Mouse (Mus musculus): ENCODE data around the gene Pepd.

Pepd gene

DNA sequence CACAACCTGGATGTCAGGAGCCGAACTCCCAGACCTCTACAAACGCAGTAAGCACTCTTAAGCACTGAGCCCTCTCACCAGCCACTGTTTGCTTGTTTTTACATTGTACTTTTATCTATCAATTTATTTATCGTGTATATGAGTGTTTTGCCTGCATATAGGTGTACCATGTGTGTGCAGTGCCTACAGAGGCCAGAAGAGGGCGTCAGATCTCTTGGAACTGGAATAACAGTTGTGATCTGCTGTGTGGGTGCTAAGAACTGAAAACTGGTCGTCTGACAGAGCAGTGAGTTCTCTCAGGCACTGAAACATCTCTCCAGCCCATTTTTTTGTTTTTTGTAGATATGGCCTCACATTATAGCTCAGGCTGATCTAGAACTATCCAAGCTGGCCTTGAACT lies 147.3 kb downstream of the Pepd start:
- DNase-seq, result no peak

DNA sequence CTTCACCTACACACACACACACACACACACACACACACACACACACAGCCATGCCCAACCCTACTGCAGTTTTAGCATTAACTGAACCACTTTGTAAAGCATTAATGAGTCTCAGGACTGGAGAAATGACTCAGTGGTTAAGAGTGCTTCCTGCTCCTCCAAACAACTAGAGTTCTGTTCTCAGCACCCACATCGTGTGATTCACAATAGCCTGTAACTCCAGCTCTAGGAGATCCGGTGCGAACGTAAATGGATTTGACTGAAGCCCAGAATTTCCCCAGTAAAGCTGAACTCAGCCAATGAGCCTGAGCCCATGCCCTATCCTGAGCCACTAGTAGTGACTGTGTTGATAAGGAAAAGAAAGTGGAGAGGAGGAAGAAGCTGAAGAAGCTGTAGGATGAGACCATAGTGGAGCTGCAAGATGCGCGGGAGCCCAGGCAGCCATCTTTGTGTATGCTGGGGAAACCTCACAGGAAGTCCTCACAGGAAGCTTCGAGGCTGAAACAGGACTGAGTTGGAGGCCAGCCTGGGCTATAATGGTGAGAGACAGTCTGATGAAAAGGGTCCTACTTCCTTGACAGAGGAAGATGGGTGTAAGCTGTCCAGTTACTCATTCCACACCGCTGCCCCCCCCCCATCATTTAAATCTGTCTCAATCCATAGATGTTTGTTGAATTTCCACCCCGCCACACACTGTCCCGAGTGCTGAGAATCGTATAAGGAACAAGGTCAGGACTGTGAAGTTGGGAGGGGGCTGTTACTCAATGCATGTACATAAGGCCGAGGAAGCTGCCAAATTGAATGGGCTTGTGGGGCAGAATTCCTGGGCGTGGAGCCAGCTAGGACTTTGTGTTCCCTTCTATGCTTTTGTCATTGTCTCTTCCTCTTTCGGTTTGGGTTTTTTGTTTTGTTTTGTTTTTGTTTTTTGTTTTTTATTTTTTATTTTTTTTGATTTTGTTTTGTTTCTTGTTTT lies 152.4 kb downstream of the Pepd start:
- peak in 1 of 2 experiments; percentile 45 for DNase-seq

DNA sequence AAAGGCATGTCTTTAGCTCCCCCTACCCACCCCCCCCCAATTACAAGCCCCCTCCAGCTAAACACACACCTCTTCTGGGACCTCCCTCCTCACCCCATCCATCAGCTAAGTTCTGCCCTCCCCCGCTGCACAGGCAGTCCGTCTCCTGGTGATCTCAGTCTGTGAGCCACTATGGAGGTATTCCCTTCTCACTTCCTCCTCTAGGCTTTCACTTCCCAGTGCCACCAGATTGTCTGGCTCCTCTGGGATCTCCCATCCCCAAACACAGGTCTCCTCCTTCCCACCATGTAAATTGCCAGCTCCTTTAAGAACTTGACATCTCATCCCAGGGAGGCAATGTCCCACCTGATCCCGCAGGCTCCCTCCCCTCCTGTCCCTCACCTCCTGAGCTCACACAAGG lies 153.8 kb downstream of the Pepd start:
- DNase-seq, result no peak

DNA sequence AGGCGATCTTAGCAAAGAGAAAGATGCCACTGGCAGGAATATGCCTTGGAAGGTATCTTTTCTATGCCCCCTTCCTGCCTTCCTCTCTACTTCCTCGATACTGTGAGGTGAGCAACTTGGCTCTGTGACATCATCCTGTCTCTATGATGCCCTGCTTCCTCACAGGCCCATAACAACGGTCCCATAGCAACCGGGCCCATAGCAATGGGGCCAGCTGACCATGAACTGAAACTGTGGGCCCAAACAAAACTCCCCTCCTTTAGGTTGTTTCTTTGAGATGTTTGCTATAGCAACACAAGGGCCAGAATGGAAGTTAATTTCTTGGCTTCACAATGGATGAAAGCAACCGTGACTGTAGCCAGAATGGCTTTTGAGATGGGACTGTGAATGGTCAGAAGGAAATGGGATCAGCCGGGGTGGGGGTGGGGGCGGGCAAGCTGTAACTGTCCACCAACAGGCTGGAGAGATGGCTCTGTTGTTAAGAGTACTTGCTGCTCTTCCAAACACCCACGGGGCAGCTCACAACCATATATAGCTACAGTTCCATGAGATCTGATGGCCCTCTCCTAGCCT lies 154.5 kb downstream of the Pepd start:
- no peak for DNase-seq

DNA sequence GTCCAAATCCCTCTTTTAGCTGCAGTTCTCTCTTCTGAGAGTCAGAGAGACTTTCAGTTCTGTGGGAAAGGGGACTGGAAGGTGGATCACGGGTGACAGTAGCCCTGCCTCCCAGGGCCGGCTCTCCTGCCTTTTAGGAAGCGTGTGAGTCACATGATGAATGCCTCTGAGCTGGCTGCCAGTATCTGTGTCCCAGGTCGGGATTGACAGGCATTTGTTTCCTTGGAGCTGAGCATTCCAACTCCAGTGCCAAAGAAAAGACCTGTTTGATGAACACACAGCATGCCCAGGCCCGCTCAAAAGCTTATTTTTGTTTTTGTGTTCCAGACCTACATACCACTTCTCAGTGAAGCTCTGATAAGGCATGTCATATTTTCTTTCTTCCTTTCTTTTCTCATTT lies 164.5 kb downstream of the Pepd start:
- DNase-seq, result peak; percentile 28 to 32

DNA sequence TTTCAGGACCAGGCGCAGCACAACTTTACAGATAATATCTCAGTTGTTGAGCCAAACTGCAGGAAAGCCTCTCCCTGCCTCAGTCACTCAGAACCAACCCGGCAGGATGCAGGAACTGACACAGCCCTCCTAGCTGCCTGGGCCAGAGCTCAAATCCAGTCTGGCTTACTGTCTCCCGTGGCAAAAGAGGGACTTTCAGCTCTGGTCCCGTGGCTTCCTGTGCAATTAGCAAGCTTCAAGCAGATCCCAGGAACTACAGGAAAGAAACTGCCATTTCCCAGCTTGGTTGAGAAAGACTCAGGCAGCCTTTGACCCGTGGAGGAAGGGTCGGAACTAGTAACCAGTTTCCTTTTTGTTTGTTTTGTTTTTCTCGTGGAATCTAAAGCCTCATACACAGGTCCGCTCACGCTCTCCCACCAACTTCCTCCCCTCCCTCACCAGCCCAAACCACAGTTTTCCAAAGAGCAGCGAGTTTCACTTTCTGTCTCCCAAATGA lies 168.7 kb downstream of the Pepd start:
- peak; percentile 67 to 69 for DNase-seq

DNA sequence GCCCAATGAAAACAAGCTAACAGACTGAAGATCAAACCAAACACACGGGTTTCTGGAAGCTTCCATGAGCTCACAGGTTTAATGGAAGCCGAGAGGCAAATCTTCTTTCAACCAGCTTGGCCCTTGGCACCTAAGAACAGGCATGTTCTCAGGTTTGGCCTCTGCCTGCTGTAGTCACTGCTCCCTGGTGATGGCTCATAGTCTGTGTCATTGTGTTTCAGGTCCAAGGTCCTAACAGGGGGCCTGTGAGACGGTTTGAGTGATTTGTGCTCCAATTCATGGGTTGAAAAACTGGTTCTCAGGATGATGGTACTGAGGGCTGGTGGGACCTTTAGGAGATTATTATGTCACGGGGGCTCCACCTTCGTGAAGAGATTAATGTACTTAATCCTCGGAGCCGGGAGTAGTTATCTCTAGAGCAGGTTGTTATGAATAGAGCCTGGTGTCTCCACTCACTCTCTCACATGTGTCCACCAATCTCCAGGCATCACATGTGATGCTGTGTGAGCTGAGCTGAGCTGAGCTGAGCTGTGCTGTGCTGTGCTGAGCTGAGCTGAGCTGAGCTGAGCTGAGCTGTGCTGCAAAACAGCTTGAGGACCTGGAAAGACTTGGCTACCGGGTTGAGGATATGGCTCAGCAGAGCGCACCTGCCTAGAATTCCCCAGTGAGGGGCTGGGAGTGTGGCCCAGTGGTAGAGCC lies 169.4 kb downstream of the Pepd start:
- DNase-seq, result no peak

DNA sequence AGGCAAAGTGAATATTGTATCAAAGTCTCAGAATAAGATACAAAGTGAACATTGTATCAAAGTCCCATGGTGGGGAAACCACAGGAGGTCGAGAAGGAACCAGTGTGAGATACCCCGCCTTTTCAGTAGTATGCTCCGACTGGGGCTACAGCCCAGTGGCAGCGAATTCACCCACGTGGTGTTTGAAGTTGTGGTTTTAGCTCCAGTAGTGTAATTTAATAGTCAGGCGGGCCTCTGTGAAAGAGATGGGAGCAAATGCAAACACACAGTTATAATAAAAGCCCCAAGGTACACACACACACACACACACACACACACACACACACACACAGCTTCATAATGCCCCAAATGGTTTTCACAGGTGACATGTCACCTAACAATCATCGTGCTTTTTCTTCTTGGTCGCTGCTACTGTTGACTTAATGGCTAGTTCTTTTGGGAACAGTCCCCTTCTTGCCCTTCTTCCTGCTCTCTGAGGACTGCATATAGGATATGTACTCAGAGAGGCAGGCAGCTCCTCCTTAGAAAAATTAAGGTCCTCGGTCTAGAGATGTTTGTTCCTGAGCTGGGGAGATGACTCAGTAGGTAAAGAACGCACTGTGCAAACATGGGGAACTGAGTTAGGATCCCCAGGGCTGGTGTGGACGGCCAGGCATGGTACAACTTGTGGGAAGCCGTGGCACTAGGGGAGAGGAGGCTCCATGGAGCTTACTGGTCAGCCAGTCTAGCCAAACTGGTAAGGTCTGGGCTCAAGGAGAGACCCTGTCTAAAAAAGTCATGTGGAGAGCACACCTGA lies 172.6 kb downstream of the Pepd start:
- DNase-seq, result no peak

DNA sequence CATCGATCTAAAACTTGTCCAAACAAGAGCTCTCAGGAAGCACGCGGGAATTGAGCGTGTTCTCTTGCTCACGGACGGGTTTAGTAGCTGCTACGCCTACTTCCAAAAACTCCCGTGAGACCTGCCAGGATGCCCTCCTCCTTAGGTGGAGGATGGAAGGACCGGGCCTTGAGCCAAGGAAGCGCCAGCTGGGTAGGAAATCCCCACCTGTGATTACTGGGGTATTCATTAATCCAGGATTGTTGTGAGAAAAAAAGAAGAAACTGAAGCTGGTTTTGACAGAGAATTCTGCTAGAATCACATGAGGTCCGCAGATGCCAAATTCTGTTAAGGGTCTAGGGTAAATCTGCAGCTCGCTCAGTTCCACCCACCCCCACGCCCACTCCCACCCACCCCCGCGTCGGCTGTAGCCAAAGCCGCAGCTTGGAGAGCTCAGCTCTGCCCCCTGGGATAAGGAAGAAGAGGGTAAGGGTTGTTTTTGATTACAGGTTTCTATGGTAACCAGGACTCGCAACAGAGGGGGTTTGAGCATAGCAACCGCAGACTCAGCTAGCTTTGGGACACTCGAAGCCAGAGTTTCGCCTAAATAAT lies 174.2 kb downstream of the Pepd start:
- peak; percentile 42 to 63 for DNase-seq

DNA sequence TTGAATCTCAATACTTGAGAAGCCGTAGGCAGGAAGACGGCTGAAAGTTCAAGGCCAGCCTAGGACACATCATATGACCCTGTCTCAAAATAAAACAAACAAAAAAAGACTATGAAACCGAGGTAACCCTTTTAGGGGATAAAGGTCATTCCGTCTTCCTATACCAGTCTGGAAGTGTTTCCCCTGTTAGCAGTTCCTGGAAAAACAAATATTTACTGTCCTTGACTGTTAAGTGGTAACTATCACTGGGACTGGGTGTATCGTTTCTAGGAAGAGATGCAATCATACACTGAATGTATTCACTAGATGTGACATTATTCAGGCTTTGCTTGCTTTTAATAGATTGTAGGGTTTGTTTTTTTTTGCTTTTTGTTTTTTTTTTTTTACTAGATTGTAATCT lies 178.4 kb downstream of the Pepd start:
- DNase-seq, result no peak

All from kidney, adult 8-10 months (tissue).